27 mouse cellular contexts compared by ENCODE assay signal in genomic region chr5:121444870-121445269, GRCm38 (mm10). TPM values are rescaled to one million over a fixed set of nuclear protein-coding genes. Genes with fewer than 3 reads are reported as not detected.
DNase-seq lines count a peak whose midpoint lies in the region; ATAC-seq and TF ChIP-seq lines count a peak whose summit lies in the region.
"Had no signal": no experiment of that assay in that cellular context is flagged by ENCODE, and none has a peak within 500 bp of the region (broad histone marks: within the 10 kb centered on the region; RNA-seq: fewer than 3 reads in every experiment).

No protein-coding gene starts in this region.

- no peaks in the 10 kb centered on the region for H3K9me3 ChIP-seq in lung, embryonic 15.5 days
- H3K9me3 ChIP-seq in MEL (replicated peaks; ENCODE audit: insufficient read depth, low read length), result no peaks in the 10 kb centered on the region
- H3K9me3 ChIP-seq in forebrain, embryonic 10.5 days, result no peaks in the 10 kb centered on the region
- H3K9me3 ChIP-seq: G1E had no signal

- no peaks in the 10 kb centered on the region for H3K4me1 ChIP-seq in lung, embryonic 15.5 days
- no peaks in the 10 kb centered on the region for H3K4me1 ChIP-seq in MEL (ENCODE audit: control insufficient read depth in 1 of 2, insufficient read depth in 2 of 2, low read length in 2 of 2)
- peaks cover 3% of the 10 kb centered on the region; the same call in 1 of the 2 replicates for H3K4me1 ChIP-seq in forebrain, embryonic 10.5 days

- H3K4me2 ChIP-seq in lung, embryonic 15.5 days, result no peak overlapping the region
- no peak overlapping the region for H3K4me2 ChIP-seq in myocyte (ENCODE audit: low read depth)

- no peaks in the 10 kb centered on the region for H3K79me2 ChIP-seq in MEL (ENCODE audit: control insufficient read depth, insufficient read depth, low read length, poor library complexity)
- H3K79me2 ChIP-seq in myocyte (ENCODE audit: control insufficient read depth, insufficient read depth), result peaks cover 3% of the 10 kb centered on the region

- H3K36me3 ChIP-seq in lung, embryonic 15.5 days, result peaks cover 89% of the 10 kb centered on the region
- H3K36me3 ChIP-seq in MEL (ENCODE audit: control insufficient read depth in 1 of 2, insufficient read depth in 2 of 2, low read length in 2 of 2) (peaks cover 3 to 23% of the 10 kb centered on the region in 2 experiments; a peak in 3 of 4 replicates), myocyte (ENCODE audit: control insufficient read depth, insufficient read depth) (peaks cover 38% of the 10 kb centered on the region)
- H3K36me3 ChIP-seq in forebrain, embryonic 10.5 days (replicated peaks), result peaks cover 100% of the 10 kb centered on the region

- H3K4me3 ChIP-seq in gastrocnemius, adult 2 months, result no peak overlapping the region
- H3K4me3 ChIP-seq in lung, embryonic 15.5 days, result no peak overlapping the region
- H3K4me3 ChIP-seq in MEL (ENCODE audit: control insufficient read depth in 1 of 2, insufficient read depth in 1 of 2, low read depth in 2 of 2, low read length in 2 of 2) (no peak overlapping the region), myocyte (no peak overlapping the region)
- H3K4me3 ChIP-seq in forebrain, embryonic 10.5 days, result no peak overlapping the region

- no peak for TF ChIP-seq RAD21 in MEL (IDR thresholded peaks at IDR 0.05; ENCODE audit: low read depth, low read length)

- ATAC-seq in lung, embryonic 15.5 days (ENCODE audit: borderline replicate concordance, extremely low read depth, low FRiP score, low TSS enrichment), result 0 out of 2 replicates have a peak, but pooled peaks have one; percentile 20
- ATAC-seq: activated CD4-positive, CD25-positive, alpha-beta regulatory T cell, adult 4 months; CD4-positive, CD25-positive, alpha-beta regulatory T cell, adult 4 months; Patski had no signal

- no peak overlapping the region for H3K9ac ChIP-seq in lung, embryonic 15.5 days
- H3K9ac ChIP-seq in MEL (ENCODE audit: control insufficient read depth, low read depth, low read length, poor library complexity, severe bottlenecking), result no peak overlapping the region

- 91% methylated on average over 5 of the region's 5 CpGs for WGBS in lung, embryonic 15.5 days
- WGBS in forebrain, embryonic 10.5 days, result 91% methylated on average over 5 of the region's 5 CpGs

- H3K27ac ChIP-seq in gastrocnemius, adult 2 months, result no peak overlapping the region
- H3K27ac ChIP-seq in lung, embryonic 15.5 days, result no peak overlapping the region
- no peak overlapping the region for H3K27ac ChIP-seq in MEL (ENCODE audit: control insufficient read depth, low read depth, low read length)
- no peak overlapping the region for H3K27ac ChIP-seq in forebrain, embryonic 10.5 days

- no peak; a peak in 2 of 4 replicates for TF ChIP-seq POLR2A in MEL (IDR thresholded peaks at IDR 0.05; ENCODE audit: control insufficient read depth in 1 of 2, insufficient read depth in 1 of 2, low read depth in 1 of 2, low read length in 2 of 2, poor library complexity in 1 of 2)
- TF ChIP-seq POLR2A in myocyte (IDR thresholded peaks at IDR 0.05; ENCODE audit: insufficient read length, low read depth), result peak; percentile 23

- TF ChIP-seq EP300 in MEL (IDR thresholded peaks at IDR 0.05; ENCODE audit: low read depth in 1 of 2, low read length in 2 of 2), result no peak

- no peak for TF ChIP-seq CTCF in gastrocnemius, adult 2 months (IDR thresholded peaks at IDR 0.05)
- TF ChIP-seq CTCF in MEL (IDR thresholded peaks at IDR 0.05 in 2 of 3, conservative IDR thresholded peaks at IDR 0.05 in 1 of 3; ENCODE audit: control insufficient read depth in 1 of 3, insufficient read depth in 1 of 3, low read depth in 2 of 3, low read length in 3 of 3, poor library complexity in 1 of 3, severe bottlenecking in 1 of 3), result no peak

- no peaks in the 10 kb centered on the region for H3K27me3 ChIP-seq in lung, embryonic 15.5 days
- H3K27me3 ChIP-seq in MEL (ENCODE audit: control insufficient read depth in 1 of 2, insufficient read depth in 2 of 2, low read length in 2 of 2) (no peaks in the 10 kb centered on the region), myocyte (ENCODE audit: control insufficient read depth, insufficient read depth, insufficient read length) (no peaks in the 10 kb centered on the region)
- no peaks in the 10 kb centered on the region for H3K27me3 ChIP-seq in forebrain, embryonic 10.5 days (ENCODE audit: poor library complexity, severe bottlenecking)
- H3K27me3 ChIP-seq: CH12.LX, Patski had no signal

- intact Hi-C loops in gastrocnemius, adult 2 months (cut with DNase I), result loop anchor here (5.0 kb wide), 1 partner anchor 32 kb away; no protein-coding TSS in a partner anchor

- DNase-seq in gastrocnemius, adult 2 months, result peak; percentile 11
- DNase-seq in gastrocnemius, postnatal 4 days (ENCODE audit: low spot score in 2 of 2), result no peak
- DNase-seq in lung, postnatal 14 days, result no peak
- no peak for DNase-seq in MEL (ENCODE audit: low read depth, low spot score)
- DNase-seq in urinary bladder, postnatal 4 days (ENCODE audit: low spot score in 2 of 2), result no peak
- DNase-seq in forebrain, embryonic 10.5 days (ENCODE audit: extremely low spot score, low spot score), result no peak
- DNase-seq: adrenal gland, adult 2 months; adrenal gland, adult 8-10 months; adrenal gland, postnatal 10 days; adrenal gland, postnatal 14 days; adrenal gland, postnatal 25 days; adrenal gland, postnatal 36 days; B cell, adult 2 months; cerebellum, adult 11 months; cerebellum, adult 11-12 months; cerebellum, adult 18-20 months had no signal

- H3ac ChIP-seq in myocyte (ENCODE audit: control insufficient read depth, insufficient read length), result no peak overlapping the region

TF ChIP-seq in MEL, 35 proteins besides CTCF, POLR2A, EP300 and RAD21 (continues in another document):
- peak; percentile 76 for TF ChIP-seq POLR2AphosphoS2 (IDR thresholded peaks at IDR 0.05; ENCODE audit: low read length)
- no peak for TF ChIP-seq SMC3 (IDR thresholded peaks at IDR 0.05; ENCODE audit: low read depth, low read length)
- TF ChIP-seq GABPA (IDR thresholded peaks at IDR 0.05; ENCODE audit: low read depth, low read length), result no peak
- TF ChIP-seq UBTF (IDR thresholded peaks at IDR 0.05; ENCODE audit: borderline replicate concordance, insufficient read depth, low read depth, low read length), result no peak

TF ChIP-seq in myocyte, 11 proteins besides CTCF, POLR2A, EP300 and RAD21:
- TF ChIP-seq REST (IDR thresholded peaks at IDR 0.05; ENCODE audit: insufficient read depth, insufficient read length), result no peak
- TF ChIP-seq POLR2AphosphoS2 (IDR thresholded peaks at IDR 0.05; ENCODE audit: insufficient read length, low read depth), result peak; percentile 78
TF ChIP-seq in myocyte: peak in this region for 1.

RNA-seq across cellular contexts. Expression of gene Tmem116, which starts 6.8 kb away (rescaled TPM):
- 1 to 10 TPM; 7.0 to 8.3 TPM for total RNA-seq in gastrocnemius, adult 2 months (2021)
- total RNA-seq in gastrocnemius, postnatal 4 days (2021), result 10 to 100 TPM in 1 of 2 experiments, 1 to 10 TPM in 1; 9.2 to 12.7 TPM
- 1.8 and 2.3 TPM in 2 replicates for polyA plus RNA-seq in lung, embryonic 15.5 days (2015; fragmentation: Nextera tagmentation; extraction: Ambion mirVana)
- 1.6 and 1.7 TPM in 2 replicates for total RNA-seq in MEL (2012; rRNA removed)
- polyA plus RNA-seq in MEL (2012; ENCODE audit: insufficient read depth in 1 of 2, insufficient read length in 2 of 2, low read depth in 1 of 2, low replicate concordance in 2 of 2, missing spikeins in 1 of 2) (1 to 10 TPM in 1 of 2 experiments, not detected in 1; 2.6 TPM), myocyte (2012; fragmentation: generic; extraction: Trizol) (3.3 TPM)
- 1.00 and 1.0 TPM in 2 replicates for polyA plus RNA-seq in forebrain, embryonic 10.5 days (2016; fragmentation: Nextera tagmentation; extraction: Ambion mirVana)

RNA-seq across cellular contexts. Expression of gene Erp29, which starts 7.4 kb away (rescaled TPM):
- 10 to 100 TPM; 32.2 to 39.4 TPM for total RNA-seq in gastrocnemius, adult 2 months (2021)
- total RNA-seq in gastrocnemius, postnatal 4 days (2021), result 100 to 1,000 TPM in 1 of 2 experiments, 10 to 100 TPM in 1; 97.7 to 115 TPM
- polyA plus RNA-seq in lung, embryonic 15.5 days (2015; fragmentation: Nextera tagmentation; extraction: Ambion mirVana), result 146 and 149 TPM in 2 replicates
- total RNA-seq in MEL (2012; rRNA removed), result 159 and 167 TPM in 2 replicates
- polyA plus RNA-seq in MEL (2012; ENCODE audit: insufficient read depth in 1 of 2, insufficient read length in 2 of 2, low read depth in 1 of 2, low replicate concordance in 2 of 2, missing spikeins in 1 of 2) (100 to 1,000 TPM in 1 of 2 experiments, not detected in 1; 244 TPM), myocyte (2012; fragmentation: generic; extraction: Trizol) (86.0 TPM)
- polyA plus RNA-seq in forebrain, embryonic 10.5 days (2016; fragmentation: Nextera tagmentation; extraction: Ambion mirVana), result 131 and 140 TPM in 2 replicates

RNA-seq across cellular contexts. Expression of gene Naa25, which starts 47.1 kb away (rescaled TPM):
- 10 to 100 TPM; 26.9 to 33.3 TPM for total RNA-seq in gastrocnemius, adult 2 months (2021)
- total RNA-seq in gastrocnemius, postnatal 4 days (2021), result 10 to 100 TPM; 22.3 to 23.8 TPM
- polyA plus RNA-seq in lung, embryonic 15.5 days (2015; fragmentation: Nextera tagmentation; extraction: Ambion mirVana), result 38.0 and 39.4 TPM in 2 replicates
- 53.0 and 56.4 TPM in 2 replicates for total RNA-seq in MEL (2012; rRNA removed)
- polyA plus RNA-seq in MEL (2012; ENCODE audit: insufficient read depth in 1 of 2, insufficient read length in 2 of 2, low read depth in 1 of 2, low replicate concordance in 2 of 2, missing spikeins in 1 of 2) (10 to 100 TPM in 1 of 2 experiments, not detected in 1; 59.6 TPM), myocyte (2012; fragmentation: generic; extraction: Trizol) (22.0 TPM)
- 59.9 and 61.5 TPM in 2 replicates for polyA plus RNA-seq in forebrain, embryonic 10.5 days (2016; fragmentation: Nextera tagmentation; extraction: Ambion mirVana)

RNA-seq across cellular contexts. Expression of gene Adam1b, which starts 58.4 kb away (rescaled TPM):
- total RNA-seq in gastrocnemius, adult 2 months (2021), result not detected
- total RNA-seq in gastrocnemius, postnatal 4 days (2021), result not detected
- not detected in 2 replicates for polyA plus RNA-seq in lung, embryonic 15.5 days (2015; fragmentation: Nextera tagmentation; extraction: Ambion mirVana)
- not detected in 2 replicates for total RNA-seq in MEL (2012; rRNA removed)
- under 1 TPM in 1 of 2 experiments, not detected in 1; 0.06 TPM for polyA plus RNA-seq in MEL (2012; ENCODE audit: insufficient read depth in 1 of 2, insufficient read length in 2 of 2, low read depth in 1 of 2, low replicate concordance in 2 of 2, missing spikeins in 1 of 2)
- 0.02 TPM for polyA plus RNA-seq in myocyte (2012; fragmentation: generic; extraction: Trizol)
- polyA plus RNA-seq in forebrain, embryonic 10.5 days (2016; fragmentation: Nextera tagmentation; extraction: Ambion mirVana), result not detected in 2 replicates
- total RNA-seq: adrenal gland, adult 18-20 months; adrenal gland, adult 2 months; adrenal gland, postnatal 10 days; adrenal gland, postnatal 14 days; adrenal gland, postnatal 25 days; adrenal gland, postnatal 36 days; adrenal gland, postnatal 4 days; G1E had no signal
- polyA plus RNA-seq: activated CD4-positive, CD25-positive, alpha-beta regulatory T cell, adult 4 months; adrenal gland, adult 2 months; brain, embryonic 14.5 days; C2C12; CD4-positive, CD25-positive, alpha-beta regulatory T cell, adult 4 months; G1E had no signal

RNA-seq across cellular contexts. Expression of gene Trafd1, which starts 59.4 kb away (rescaled TPM):
- total RNA-seq in gastrocnemius, adult 2 months (2021), result 10 to 100 TPM; 36.8 to 37.0 TPM
- total RNA-seq in gastrocnemius, postnatal 4 days (2021), result 10 to 100 TPM; 74.7 to 87.6 TPM
- polyA plus RNA-seq in lung, embryonic 15.5 days (2015; fragmentation: Nextera tagmentation; extraction: Ambion mirVana), result 75.3 and 77.6 TPM in 2 replicates
- 12.9 and 15.4 TPM in 2 replicates for total RNA-seq in MEL (2012; rRNA removed)
- polyA plus RNA-seq in MEL (2012; ENCODE audit: insufficient read depth in 1 of 2, insufficient read length in 2 of 2, low read depth in 1 of 2, low replicate concordance in 2 of 2, missing spikeins in 1 of 2), result 10 to 100 TPM in 1 of 2 experiments, not detected in 1; 21.4 TPM
- 29.3 TPM for polyA plus RNA-seq in myocyte (2012; fragmentation: generic; extraction: Trizol)
- 59.8 and 62.2 TPM in 2 replicates for polyA plus RNA-seq in forebrain, embryonic 10.5 days (2016; fragmentation: Nextera tagmentation; extraction: Ambion mirVana)
